Mouse (Mus musculus) kidney, postnatal 0 days (tissue): Measurements from ENCODE around the gene Slc26a8. TPM values are rescaled to one million over a fixed set of nuclear protein-coding genes. Genes with fewer than 3 reads are reported as not detected.

ENCODE experiments used
- ATAC-seq: fragments of 200-750 bp; cut with Nextera tagmentation; replicated peaks from 2 replicates; pipeline ENCODE4 v1.8.0; 2017; ENCODE audit warnings: low read depth, moderate number of reproducible peaks, moderate TSS enrichment, moderate library complexity; ENCODE audit not compliant: low FRiP score
- DNase-seq: peaks from one replicate; pipeline ENCODE4 v3.0.0-alpha.2; 2016; ENCODE audit warnings: low spot score
- H3K27ac ChIP-seq: fragments of 300-500 bp; sonication (generic); 2 replicates; pipeline ENCODE4 v1.5.1; 2014; ENCODE audit warnings: mild to moderate bottlenecking
- H3K27me3 ChIP-seq: fragments of 300-500 bp; sonication (generic); 2 replicates; pipeline ENCODE4 v1.6.1; 2014; ENCODE audit warnings: low read length, mixed read lengths; ENCODE audit not compliant: insufficient read depth
- H3K36me3 ChIP-seq: fragments of 300-500 bp; sonication (generic); 2 replicates; pipeline ENCODE4 v1.6.1; 2014; ENCODE audit warnings: low read length, mixed read lengths; ENCODE audit not compliant: insufficient read depth
- H3K4me1 ChIP-seq: fragments of 300-500 bp; sonication (generic); replicated peaks from 2 replicates; pipeline ENCODE4 v1.6.1; 2014; ENCODE audit warnings: antibody characterized with exemption, low read length, mixed read lengths; ENCODE audit not compliant: insufficient read depth
- H3K4me2 ChIP-seq: fragments of 300-500 bp; sonication (generic); 2 replicates; pipeline ENCODE4 v1.6.1; 2014; ENCODE audit warnings: mild to moderate bottlenecking, low read length, moderate library complexity, mixed read lengths
- H3K4me3 ChIP-seq: fragments of 300-500 bp; sonication (generic); replicated peaks from 2 replicates; pipeline ENCODE4 v1.5.1; 2014; ENCODE audit warnings: low read depth, low read length
- H3K9ac ChIP-seq: fragments of 300-500 bp; sonication (generic); 2 replicates; pipeline ENCODE4 v1.6.1; 2014; ENCODE audit warnings: low read depth, low read length
- H3K9me3 ChIP-seq: fragments of 300-500 bp; sonication (generic); replicated peaks from 2 replicates; pipeline ENCODE4 v1.6.1; 2016; ENCODE audit warnings: low read length, inconsistent platforms, mixed read lengths
- CTCF ChIP-seq: IDR thresholded peaks from 2 replicates; pipeline ENCODE4 v1.5.1; 2016; ENCODE audit warnings: antibody characterized with exemption, low read depth, mild to moderate bottlenecking, moderate library complexity
- WGBS: fragments of 180-500 bp; shearing (Covaris S2); extraction: QIAGEN DNeasy Blood & Tissue Kit; methylation state at CpG from one replicate; pipeline ENCODE4 v1.1.7; 2014; 5-methylcytosine and 5-hydroxymethylcytosine counted together
- polyA plus RNA-seq: library from polyadenylated mRNA; unstranded; fragments of >200 nt; fragmentation: Nextera tagmentation; extraction: Ambion mirVana; gene quantifications from 2 replicates; pipeline ENCODE4 v1.2.1, GENCODE M21; 2015

Gene Slc26a8
- polyA plus RNA-seq, 1 experiment from 2014 or later, result 0.76 TPM

GRCm38 (mm10) chr17:28601557-28602250 is 88.3 kb downstream of the Slc26a8 start:
- Histone ChIP-seq H3K4me2 (no peak overlapping the region), H3K36me3 (peaks cover 74% of the 10 kb centered on the region), H3K27me3 (no peaks in the 10 kb centered on the region), H3K4me1 (no peaks in the 10 kb centered on the region), H3K9me3 (no peaks in the 10 kb centered on the region), H3K4me3 (no peak overlapping the region), H3K9ac (no peak overlapping the region), H3K27ac (no peak overlapping the region)
- no peak; the same call in 1 of the 2 replicates for ATAC-seq
- TF ChIP-seq CTCF, result no peak
- DNase-seq, result no peak
- WGBS, result 56% methylated on average over 9 of the region's 9 CpGs

- H3K4me2 ChIP-seq, result no peak overlapping the region
- H3K27ac ChIP-seq, result no peak overlapping the region
- ATAC-seq (no peak), DNase-seq (no peak)
- no peaks in the 10 kb centered on the region for H3K27me3 ChIP-seq
- TF ChIP-seq CTCF, result no peak
- no peak overlapping the region for H3K4me3 ChIP-seq
- H3K9ac ChIP-seq, result no peak overlapping the region
- no peaks in the 10 kb centered on the region for H3K4me1 ChIP-seq
- no peaks in the 10 kb centered on the region for H3K9me3 ChIP-seq
- WGBS, result 87% methylated on average over 5 of the region's 5 CpGs
- H3K36me3 ChIP-seq, result peaks cover 78% of the 10 kb centered on the region
Observed at GRCm38 (mm10) chr17:28600780-28601179, 89.3 kb downstream of the Slc26a8 start.

GRCm38 (mm10) chr17:28593965-28594364 is 96.1 kb downstream of the Slc26a8 start:
- H3K9me3 ChIP-seq, result no peaks in the 10 kb centered on the region
- ATAC-seq (no peak), DNase-seq (no peak)
- no peak overlapping the region for H3K9ac ChIP-seq
- no peak overlapping the region for H3K27ac ChIP-seq
- H3K4me2 ChIP-seq, result no peak overlapping the region
- H3K4me3 ChIP-seq, result no peak overlapping the region
- H3K4me1 ChIP-seq, result no peaks in the 10 kb centered on the region
- H3K27me3 ChIP-seq, result no peaks in the 10 kb centered on the region
- 78% methylated on average over 4 of the region's 4 CpGs for WGBS
- no peak for TF ChIP-seq CTCF
- H3K36me3 ChIP-seq, result peaks cover 62% of the 10 kb centered on the region

- 13% methylated on average over 4 of the region's 4 CpGs for WGBS
- peak; percentile 92 for TF ChIP-seq CTCF
- 0 out of 2 replicates have a peak, but pooled peaks have one; percentile 25 for ATAC-seq
Observed at GRCm38 (mm10) chr17:28592998-28593397, 97.0 kb downstream of the Slc26a8 start.

GRCm38 (mm10) chr17:28591476-28591875 is 98.6 kb downstream of the Slc26a8 start:
- no peaks in the 10 kb centered on the region for H3K4me1 ChIP-seq
- TF ChIP-seq CTCF, result no peak
- H3K9ac ChIP-seq, result no peak overlapping the region
- no peak overlapping the region for H3K4me2 ChIP-seq
- no peak overlapping the region for H3K27ac ChIP-seq
- H3K4me3 ChIP-seq, result no peak overlapping the region
- no peaks in the 10 kb centered on the region for H3K27me3 ChIP-seq
- no peaks in the 10 kb centered on the region for H3K9me3 ChIP-seq
- WGBS, result 95% methylated on average over 5 of the region's 5 CpGs
- H3K36me3 ChIP-seq, result peaks cover 56% of the 10 kb centered on the region
- ATAC-seq, result no peak
- DNase-seq, result no peak

More at GRCm38 (mm10) chr17:28592998-28593397, 97.0 kb downstream of the Slc26a8 start:
- Histone ChIP-seq H3K4me1 (no peaks in the 10 kb centered on the region), H3K9me3 (no peaks in the 10 kb centered on the region), H3K4me3 (no peak overlapping the region), H3K36me3 (peaks cover 64% of the 10 kb centered on the region), H3K27me3 (no peaks in the 10 kb centered on the region), H3K4me2 (no peak overlapping the region), H3K9ac (no peak overlapping the region), H3K27ac (no peak overlapping the region)
- DNase-seq, result peak; percentile 82

- DNase-seq, result no peak
- no peak for TF ChIP-seq CTCF
Observed at GRCm38 (mm10) chr17:28590596-28590995, 99.4 kb downstream of the Slc26a8 start.

More at GRCm38 (mm10) chr17:28590596-28590995, 99.4 kb downstream of the Slc26a8 start:
- no peak for ATAC-seq
- WGBS, result 88% methylated on average over 3 of the region's 3 CpGs
- Histone ChIP-seq H3K4me1 (no peaks in the 10 kb centered on the region), H3K9ac (no peak overlapping the region), H3K9me3 (no peaks in the 10 kb centered on the region), H3K27ac (no peak overlapping the region), H3K4me2 (no peak overlapping the region), H3K4me3 (no peak overlapping the region), H3K27me3 (no peaks in the 10 kb centered on the region), H3K36me3 (peaks cover 50% of the 10 kb centered on the region)
